Mouse (Mus musculus) C2C12 (cell line): ENCODE results near the gene Mms19. TPM values are rescaled to one million over a fixed set of nuclear protein-coding genes. Genes with fewer than 3 reads are reported as not detected.
A peak's percentile ranks its signal among the peaks of the same experiment; 100 is the strongest.
"Not testable (repeated sequence)": the region's sequence is repeated elsewhere in the genome, so short reads cannot be mapped to it uniquely, and the experiment has no call there.

Experiments
- H3K27me3 ChIP-seq: one replicate; pipeline ENCODE4 v1.6.1; 2011; ENCODE audit not compliant: control insufficient read depth, insufficient read depth, insufficient read length
- H3K36me3 ChIP-seq: one replicate; pipeline ENCODE4 v1.6.1; 2011; ENCODE audit not compliant: control insufficient read depth, insufficient read depth
- H3K4me3 ChIP-seq: one replicate; pipeline ENCODE4 v1.5.1; 2011; ENCODE audit warnings: mild to moderate bottlenecking, control low read depth; ENCODE audit not compliant: poor library complexity, insufficient read depth, severe bottlenecking
- H3K79me2 ChIP-seq: one replicate; pipeline ENCODE4 v1.6.1; 2011; ENCODE audit not compliant: control insufficient read depth, insufficient read depth
- H3K79me3 ChIP-seq: one replicate; pipeline ENCODE4 v1.6.1; 2011; ENCODE audit warnings: low read depth, control low read depth
- H3ac ChIP-seq: one replicate; pipeline ENCODE3; 2011; ENCODE audit warnings: low read depth; ENCODE audit not compliant: control insufficient read depth, insufficient read length
- CEBPB ChIP-seq: IDR thresholded peaks from one replicate; pipeline ENCODE4 v1.6.1; 2011; ENCODE audit warnings: low read depth, mild to moderate bottlenecking, control low read depth, moderate library complexity
- CTCF ChIP-seq: IDR thresholded peaks from one replicate; pipeline ENCODE4 v1.5.1; 2011; ENCODE audit not compliant: control insufficient read depth, insufficient read depth, insufficient read length
- FOSL1 ChIP-seq: IDR thresholded peaks from one replicate; pipeline ENCODE4 v1.8.0; 2011; ENCODE audit warnings: mild to moderate bottlenecking, low read length; ENCODE audit not compliant: poor library complexity, insufficient read depth, severe bottlenecking
- MAX ChIP-seq: IDR thresholded peaks from one replicate; pipeline ENCODE4 v1.6.1; 2011; ENCODE audit warnings: mild to moderate bottlenecking, control low read depth
- MYOD1 ChIP-seq: IDR thresholded peaks from one replicate; pipeline ENCODE4 v1.6.1; 2011; ENCODE audit warnings: low read depth; ENCODE audit not compliant: control insufficient read depth, insufficient read length
- MYOG ChIP-seq: IDR thresholded peaks from one replicate; pipeline ENCODE4 v1.6.1; 2011; ENCODE audit not compliant: control insufficient read depth, insufficient read length; ENCODE audit errors: extremely low read depth
- USF1 ChIP-seq: IDR thresholded peaks from one replicate; pipeline ENCODE4 v1.6.1; 2011; ENCODE audit warnings: low read depth, mild to moderate bottlenecking, control low read depth, moderate library complexity
- polyA plus RNA-seq: library from polyadenylated mRNA; unstranded; fragments of >200 nt; fragmentation: generic; extraction: Trizol; gene quantifications from one replicate; pipeline ENCODE4 v1.2.1, GENCODE M21; 2012; ENCODE audit warnings: missing spikeins

The Mms19 gene
- polyA plus RNA-seq, 1 experiment = 21.9 TPM

DNA sequence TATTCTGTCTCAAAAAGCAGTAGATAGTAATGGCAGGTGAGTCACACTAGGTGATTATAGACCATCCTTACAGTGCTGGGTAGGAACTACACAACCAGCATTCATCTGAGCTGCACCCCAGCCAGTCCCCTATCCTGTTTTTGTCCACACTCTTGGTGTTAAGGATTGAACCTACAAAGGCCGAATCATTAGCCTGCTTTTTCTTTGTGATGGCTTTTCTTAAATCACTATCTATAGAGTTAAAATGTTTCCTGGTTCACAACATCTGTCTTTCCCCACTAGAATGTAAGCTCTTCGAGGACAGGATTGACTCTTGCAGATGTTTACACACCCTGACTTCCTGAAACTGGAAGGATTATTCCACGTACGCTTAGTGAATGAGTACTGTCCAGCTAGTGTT is 61.5 kb downstream of the Mms19 start:
- H3K36me3 ChIP-seq = peaks cover 91% of the 10 kb centered on the region
- H3ac ChIP-seq = no peak overlapping the region
- peaks cover 29% of the 10 kb centered on the region for H3K79me2 ChIP-seq
- TF ChIP-seq MYOD1 (no peak), MYOG (no peak), MAX (no peak), CEBPB (no peak), USF1 (no peak), CTCF (no peak), FOSL1 (no peak)
- no peak overlapping the region for H3K4me3 ChIP-seq
- H3K79me3 ChIP-seq = peaks cover 25% of the 10 kb centered on the region
- no peaks in the 10 kb centered on the region for H3K27me3 ChIP-seq

DNA sequence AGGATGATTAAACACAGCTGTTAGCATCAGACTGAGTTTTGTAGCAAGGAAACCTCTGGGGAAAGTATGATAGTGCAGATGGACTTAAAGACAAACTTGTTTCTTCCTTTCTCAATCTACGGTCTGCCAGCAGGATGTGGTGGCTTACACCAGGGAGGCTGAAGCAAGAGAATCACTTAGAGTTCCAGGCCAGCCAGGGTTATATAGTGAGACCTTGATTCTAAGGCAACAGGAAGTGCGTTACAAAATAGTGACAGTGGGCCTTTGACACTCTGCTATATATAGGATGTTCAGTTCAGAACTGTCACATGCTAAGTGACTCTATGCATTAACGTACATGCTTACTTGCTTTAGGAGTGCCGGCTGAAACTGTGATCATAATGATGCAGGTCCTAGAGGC is 64.1 kb downstream of the Mms19 start:
- peaks cover 55% of the 10 kb centered on the region for H3K79me2 ChIP-seq
- H3K27me3 ChIP-seq = no peaks in the 10 kb centered on the region
- H3K36me3 ChIP-seq = peaks cover 76% of the 10 kb centered on the region
- no peak overlapping the region for H3ac ChIP-seq
- no peak overlapping the region for H3K4me3 ChIP-seq
- H3K79me3 ChIP-seq = peaks cover 51% of the 10 kb centered on the region
- no peak for TF ChIP-seq MYOD1
- no peak for TF ChIP-seq MYOG
- TF ChIP-seq USF1 = no peak
- TF ChIP-seq CEBPB = no peak
- TF ChIP-seq MAX = no peak
- no peak for TF ChIP-seq CTCF
- no peak for TF ChIP-seq FOSL1

DNA sequence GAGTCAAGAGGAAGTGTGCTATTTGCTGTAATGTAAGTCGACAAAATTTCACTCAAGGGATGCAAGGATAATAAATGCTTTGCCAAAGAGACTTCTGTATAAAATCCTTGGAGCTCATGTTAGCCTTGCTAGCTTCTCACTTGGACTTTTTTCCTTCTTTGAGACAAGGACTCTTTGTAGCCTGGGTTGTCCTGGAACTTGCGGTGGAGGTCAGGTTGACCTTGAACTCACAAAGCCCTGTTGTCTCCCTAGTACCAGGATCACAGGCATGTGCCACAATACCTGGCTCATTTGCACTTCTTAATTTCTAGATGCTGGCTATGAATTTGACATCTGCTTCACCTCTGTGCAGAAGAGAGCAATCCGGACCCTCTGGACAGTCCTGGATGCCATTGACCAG is 65.7 kb downstream of the Mms19 start:
- Histone ChIP-seq H3K79me3 (peaks cover 51% of the 10 kb centered on the region), H3K4me3 (no peak overlapping the region), H3K27me3 (no peaks in the 10 kb centered on the region), H3ac (no peak overlapping the region), H3K79me2 (peaks cover 56% of the 10 kb centered on the region), H3K36me3 (peaks cover 61% of the 10 kb centered on the region)
- TF ChIP-seq MYOD1 (no peak), CTCF (no peak), FOSL1 (no peak), CEBPB (no peak), MAX (no peak), MYOG (no peak), USF1 (no peak)

DNA sequence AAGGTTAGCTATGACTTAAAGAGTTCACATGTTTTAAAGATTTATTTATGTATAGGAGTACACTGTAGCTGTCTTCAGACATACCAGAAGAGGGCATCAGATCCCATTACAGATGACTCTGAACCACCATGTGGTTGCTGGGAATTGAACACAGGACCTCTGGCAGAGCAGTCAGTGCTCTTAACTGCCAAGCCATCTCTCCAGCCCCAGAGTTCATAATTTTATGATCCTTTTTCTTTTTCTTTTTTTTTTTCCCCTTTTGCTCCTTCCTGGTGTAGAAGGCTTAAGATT is 66.4 kb downstream of the Mms19 start:
- Histone ChIP-seq H3K4me3 (peak overlapping the region; percentile 8), H3K79me2 (peaks cover 56% of the 10 kb centered on the region), H3K36me3 (peaks cover 53% of the 10 kb centered on the region), H3K79me3 (peaks cover 51% of the 10 kb centered on the region)
- H3K27me3 ChIP-seq, H3ac ChIP-seq: not testable (repeated sequence)

DNA sequence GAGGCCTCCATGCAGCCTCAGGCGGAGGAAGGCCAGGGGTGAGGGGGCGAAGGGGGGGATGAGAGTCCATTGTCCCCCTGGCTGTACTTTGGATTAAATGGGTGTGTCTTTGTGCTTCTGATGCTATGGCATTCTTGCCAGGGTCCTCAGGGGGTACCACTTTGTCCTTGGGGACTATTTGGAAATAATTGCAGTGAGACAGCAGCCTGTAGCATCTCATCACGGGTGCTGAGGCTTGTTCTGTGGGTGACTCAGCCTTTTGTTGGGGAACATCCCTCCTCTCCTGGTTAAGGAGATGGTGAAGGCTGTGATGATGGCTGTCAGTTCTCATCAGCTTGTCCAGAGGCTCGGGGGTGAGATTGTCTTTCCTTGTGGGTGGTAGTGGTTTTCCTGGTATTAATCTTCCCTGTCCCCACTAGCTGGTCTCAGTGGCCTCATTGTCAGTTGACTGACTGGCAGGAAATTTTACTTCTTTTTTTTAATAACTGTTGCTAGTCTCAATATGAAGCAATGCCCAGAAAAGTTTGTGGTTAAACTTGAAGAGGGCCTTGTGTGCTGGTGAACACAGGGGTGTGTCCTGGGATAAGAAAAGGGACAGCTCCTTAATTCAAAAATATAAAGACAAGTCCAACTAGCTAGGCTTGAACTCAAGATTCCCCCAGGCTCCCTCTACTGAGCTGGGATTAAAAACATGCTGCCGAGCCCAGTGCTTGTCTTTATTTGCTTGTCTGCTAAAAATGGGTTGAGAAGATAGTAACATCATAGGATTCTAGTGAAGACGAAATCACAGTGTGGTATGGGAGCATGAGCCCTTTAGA is 67.0 kb downstream of the Mms19 start:
- peak overlapping the region; percentile 94 for H3K4me3 ChIP-seq
- H3K27me3 ChIP-seq = no peaks in the 10 kb centered on the region
- H3K79me3 ChIP-seq = peaks cover 51% of the 10 kb centered on the region
- peaks cover 48% of the 10 kb centered on the region for H3K36me3 ChIP-seq
- H3ac ChIP-seq = peak overlapping the region; percentile 38
- peaks cover 56% of the 10 kb centered on the region for H3K79me2 ChIP-seq
- TF ChIP-seq CEBPB = no peak
- no peak for TF ChIP-seq MYOG
- TF ChIP-seq MAX = no peak
- no peak for TF ChIP-seq FOSL1
- no peak for TF ChIP-seq CTCF
- TF ChIP-seq USF1 = no peak
- TF ChIP-seq MYOD1 = no peak
